Mouse (Mus musculus) myocyte (in vitro differentiated cells): ENCODE measurements around the gene Btbd10. TPM values are rescaled to one million over a fixed set of nuclear protein-coding genes. Genes with fewer than 3 reads are reported as not detected.

Source experiments
- H3K27me3 ChIP-seq: one replicate; pipeline ENCODE4 v1.6.1; 2011; ENCODE audit not compliant: control insufficient read depth, insufficient read depth, insufficient read length
- H3K36me3 ChIP-seq: one replicate; pipeline ENCODE4 v1.6.1; 2011; ENCODE audit not compliant: control insufficient read depth, insufficient read depth
- H3K4me2 ChIP-seq: one replicate; pipeline ENCODE4 v1.6.1; 2011; ENCODE audit warnings: low read depth, control low read depth
- H3K4me3 ChIP-seq: one replicate; pipeline ENCODE4 v1.5.1; 2011; ENCODE audit warnings: mild to moderate bottlenecking, control low read depth, moderate library complexity
- H3K79me2 ChIP-seq: one replicate; pipeline ENCODE4 v1.6.1; 2011; ENCODE audit not compliant: control insufficient read depth, insufficient read depth
- H3ac ChIP-seq: one replicate; pipeline ENCODE4 v1.6.1; 2011; ENCODE audit not compliant: control insufficient read depth, insufficient read length
- CEBPB ChIP-seq: IDR thresholded peaks from 2 replicates; pipeline ENCODE4 v1.6.1; 2011; ENCODE audit warnings: mild to moderate bottlenecking, moderate library complexity; ENCODE audit not compliant: poor library complexity, insufficient read depth, severe bottlenecking
- E2F4 ChIP-seq: IDR thresholded peaks from one replicate; pipeline ENCODE4 v1.6.1; 2011; ENCODE audit warnings: mild to moderate bottlenecking, control low read depth, moderate library complexity; ENCODE audit not compliant: insufficient read depth
- MAX ChIP-seq: IDR thresholded peaks from one replicate; pipeline ENCODE4 v1.6.1; 2011; ENCODE audit warnings: low read depth, mild to moderate bottlenecking, control low read depth
- MYOD1 ChIP-seq, 3 experiments: IDR thresholded peaks; one replicate each; pipeline ENCODE4 v1.6.1; 2011; ENCODE audit warnings: control low read depth in 2 of 3, low read depth in 2 of 3, mild to moderate bottlenecking in 2 of 3, moderate library complexity in 1 of 3; ENCODE audit not compliant: insufficient read length in 2 of 3, control insufficient read depth in 1 of 3
- MYOG ChIP-seq, 3 experiments: IDR thresholded peaks; one replicate each; pipeline ENCODE4 v1.6.1; 2011; ENCODE audit warnings: control low read depth in 2 of 3, low read depth in 2 of 3, mild to moderate bottlenecking in 2 of 3; ENCODE audit not compliant: insufficient read length in 2 of 3, control insufficient read depth in 1 of 3, insufficient read depth in 1 of 3
- POLR2A ChIP-seq: IDR thresholded peaks from one replicate; pipeline ENCODE4 v1.6.1; 2011; ENCODE audit warnings: low read depth, mild to moderate bottlenecking, control low read depth, moderate library complexity; ENCODE audit not compliant: insufficient read length
- POLR2AphosphoS2 ChIP-seq: IDR thresholded peaks from one replicate; pipeline ENCODE4 v1.6.1; 2011; ENCODE audit warnings: low read depth, control low read depth; ENCODE audit not compliant: insufficient read length
- REST ChIP-seq: IDR thresholded peaks from one replicate; pipeline ENCODE4 v1.6.1; 2011; ENCODE audit warnings: mild to moderate bottlenecking, control low read depth, moderate library complexity; ENCODE audit not compliant: insufficient read depth, insufficient read length
- SRF ChIP-seq: IDR thresholded peaks from one replicate; pipeline ENCODE4 v1.6.1; 2011; ENCODE audit warnings: low read depth; ENCODE audit not compliant: control insufficient read depth, insufficient read length
- TCF12 ChIP-seq: IDR thresholded peaks from one replicate; pipeline ENCODE4 v1.6.1; 2011; ENCODE audit warnings: mild to moderate bottlenecking, control low read depth; ENCODE audit not compliant: poor library complexity, insufficient read depth, severe bottlenecking
- TCF3 ChIP-seq: IDR thresholded peaks from one replicate; pipeline ENCODE4 v1.6.1; 2011; ENCODE audit warnings: low read depth, control low read depth; ENCODE audit not compliant: insufficient read length
- USF1 ChIP-seq: IDR thresholded peaks from one replicate; pipeline ENCODE4 v1.6.1; 2011; ENCODE audit warnings: low read depth, mild to moderate bottlenecking, control low read depth, moderate library complexity
- polyA plus RNA-seq: library from polyadenylated mRNA; unstranded; fragments of >200 nt; fragmentation: generic; extraction: Trizol; gene quantifications from one replicate; pipeline ENCODE4 v1.2.1, GENCODE M21; 2012; ENCODE audit warnings: missing spikeins

Btbd10 gene
- polyA plus RNA-seq, 1 experiment = 8.0 TPM

DNA sequence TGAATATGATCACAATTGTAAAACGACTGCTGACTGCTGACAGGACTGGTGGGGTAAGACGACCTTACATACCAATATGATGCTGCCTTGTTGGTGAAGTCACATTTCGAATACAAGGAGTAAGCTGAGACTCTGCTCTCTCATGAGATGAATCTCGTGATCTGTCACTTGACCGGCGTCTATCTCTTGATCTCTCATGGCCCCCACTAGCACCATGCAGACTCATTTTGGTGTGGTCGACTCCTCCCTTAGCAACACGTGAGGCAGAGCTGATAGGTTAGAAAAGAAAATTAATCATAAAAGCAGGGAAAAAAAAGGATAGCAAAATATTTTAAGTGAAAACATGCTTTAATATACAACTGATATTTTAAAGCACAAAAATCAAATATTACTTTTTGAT is 33.9 kb downstream of the Btbd10 start:
- no peak for TF ChIP-seq TCF3
- TF ChIP-seq E2F4 = no peak
- TF ChIP-seq MAX = no peak
- TF ChIP-seq POLR2A = no peak
- TF ChIP-seq CEBPB = no peak
- no peak for TF ChIP-seq MYOD1 (IDR thresholded peaks at IDR 0.05; ENCODE audit: control insufficient read depth in 1 of 3, insufficient read length in 2 of 3, low read depth in 2 of 3)
- TF ChIP-seq REST = no peak
- no peak for TF ChIP-seq SRF
- TF ChIP-seq TCF12 = no peak
- no peak for TF ChIP-seq POLR2AphosphoS2
- TF ChIP-seq MYOG (IDR thresholded peaks at IDR 0.05; ENCODE audit: control insufficient read depth in 1 of 3, insufficient read depth in 1 of 3, insufficient read length in 2 of 3, low read depth in 2 of 3) = no peak
- no peak for TF ChIP-seq USF1
- Histone ChIP-seq H3K36me3 (no peaks in the 10 kb centered on the region), H3K4me2 (no peak overlapping the region), H3K27me3 (no peaks in the 10 kb centered on the region), H3K4me3 (no peak overlapping the region), H3K79me2 (no peaks in the 10 kb centered on the region), H3ac (no peak overlapping the region)

DNA sequence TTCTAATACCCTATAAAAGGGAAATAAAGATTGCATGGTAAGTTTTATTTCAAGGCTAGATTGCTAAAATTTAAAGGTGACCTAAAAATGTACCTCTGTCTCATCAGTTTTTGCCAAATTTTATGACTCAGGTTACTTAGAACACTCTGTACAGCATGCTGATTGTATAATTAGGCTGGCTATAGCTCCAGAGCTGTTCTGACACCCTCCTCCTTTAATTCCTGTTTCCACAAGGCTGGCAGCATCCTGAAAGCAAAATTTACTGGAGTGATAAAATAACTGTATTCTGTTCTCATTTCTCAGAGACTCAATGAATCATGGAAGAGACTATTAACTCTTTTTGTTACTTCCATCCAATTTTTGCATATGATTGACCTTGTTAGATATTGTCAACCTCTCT is 35.2 kb downstream of the Btbd10 start:
- TF ChIP-seq REST (no peak), POLR2A (no peak), CEBPB (no peak), MYOD1 (IDR thresholded peaks at IDR 0.05; ENCODE audit: control insufficient read depth in 1 of 3, insufficient read length in 2 of 3, low read depth in 2 of 3) (no peak), USF1 (no peak), MAX (no peak), TCF3 (no peak), SRF (no peak), POLR2AphosphoS2 (no peak), E2F4 (no peak), TCF12 (no peak), MYOG (IDR thresholded peaks at IDR 0.05; ENCODE audit: control insufficient read depth in 1 of 3, insufficient read depth in 1 of 3, insufficient read length in 2 of 3, low read depth in 2 of 3) (no peak)
- Histone ChIP-seq H3K27me3 (no peaks in the 10 kb centered on the region), H3ac (no peak overlapping the region), H3K4me2 (no peak overlapping the region), H3K36me3 (no peaks in the 10 kb centered on the region), H3K79me2 (no peaks in the 10 kb centered on the region), H3K4me3 (no peak overlapping the region)

DNA sequence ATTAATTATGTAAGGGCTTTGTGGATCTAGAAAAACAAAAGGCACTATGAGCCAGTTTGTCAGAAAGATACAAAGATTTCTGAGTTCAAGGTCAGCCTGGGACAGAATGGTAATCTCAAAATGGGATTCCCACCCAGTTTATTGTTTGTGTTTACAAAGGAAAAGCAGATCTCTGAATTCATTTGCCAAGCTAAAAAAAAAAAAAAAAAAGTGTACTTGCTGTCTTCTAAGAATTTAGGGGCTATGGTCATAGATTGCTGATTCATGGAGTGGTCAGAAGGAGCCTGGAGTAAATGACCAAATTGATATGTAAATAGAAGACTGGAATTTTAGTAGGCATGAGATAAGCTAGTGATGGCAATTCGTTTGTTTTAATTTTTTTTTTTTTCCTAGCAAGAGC is 49.1 kb downstream of the Btbd10 start:
- Histone ChIP-seq H3K4me3 (no peak overlapping the region), H3ac (no peak overlapping the region), H3K79me2 (no peaks in the 10 kb centered on the region), H3K4me2 (no peak overlapping the region), H3K27me3 (no peaks in the 10 kb centered on the region), H3K36me3 (peaks cover 17% of the 10 kb centered on the region)
- TF ChIP-seq MYOD1 (IDR thresholded peaks at IDR 0.05; ENCODE audit: control insufficient read depth in 1 of 3, insufficient read length in 2 of 3, low read depth in 2 of 3) = no peak

DNA sequence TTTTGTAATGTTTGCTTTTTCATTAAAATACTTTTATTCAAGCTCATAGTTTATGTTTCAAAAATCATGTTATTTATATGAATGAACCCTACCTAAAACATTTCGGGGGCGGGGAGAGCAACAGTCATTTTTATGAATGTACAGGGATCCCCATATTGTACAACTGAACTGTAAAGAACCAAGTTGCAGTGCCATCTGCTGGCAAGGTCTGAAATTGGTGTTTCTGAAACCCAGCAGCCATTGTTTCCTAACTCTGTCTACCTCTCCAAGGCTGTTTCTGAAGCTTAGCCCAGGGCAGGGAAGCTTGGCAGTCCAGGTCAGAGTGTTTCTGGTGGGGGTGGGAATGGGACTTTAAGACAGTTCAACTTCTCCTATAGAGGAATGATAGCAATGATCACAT is 57.4 kb downstream of the Btbd10 start:
- H3K27me3 ChIP-seq = no peaks in the 10 kb centered on the region
- no peak overlapping the region for H3K4me2 ChIP-seq
- no peak overlapping the region for H3ac ChIP-seq
- peaks cover 28% of the 10 kb centered on the region for H3K36me3 ChIP-seq
- H3K4me3 ChIP-seq = no peak overlapping the region
- H3K79me2 ChIP-seq = no peaks in the 10 kb centered on the region
- TF ChIP-seq E2F4 = no peak
- TF ChIP-seq POLR2AphosphoS2 = no peak
- no peak for TF ChIP-seq MAX
- no peak for TF ChIP-seq MYOG (IDR thresholded peaks at IDR 0.05; ENCODE audit: control insufficient read depth in 1 of 3, insufficient read depth in 1 of 3, insufficient read length in 2 of 3, low read depth in 2 of 3)
- TF ChIP-seq POLR2A = no peak
- TF ChIP-seq SRF = no peak
- no peak for TF ChIP-seq USF1
- no peak for TF ChIP-seq TCF12
- TF ChIP-seq CEBPB = no peak
- no peak for TF ChIP-seq TCF3
- no peak for TF ChIP-seq MYOD1 (IDR thresholded peaks at IDR 0.05; ENCODE audit: control insufficient read depth in 1 of 3, insufficient read length in 2 of 3, low read depth in 2 of 3)
- no peak for TF ChIP-seq REST

DNA sequence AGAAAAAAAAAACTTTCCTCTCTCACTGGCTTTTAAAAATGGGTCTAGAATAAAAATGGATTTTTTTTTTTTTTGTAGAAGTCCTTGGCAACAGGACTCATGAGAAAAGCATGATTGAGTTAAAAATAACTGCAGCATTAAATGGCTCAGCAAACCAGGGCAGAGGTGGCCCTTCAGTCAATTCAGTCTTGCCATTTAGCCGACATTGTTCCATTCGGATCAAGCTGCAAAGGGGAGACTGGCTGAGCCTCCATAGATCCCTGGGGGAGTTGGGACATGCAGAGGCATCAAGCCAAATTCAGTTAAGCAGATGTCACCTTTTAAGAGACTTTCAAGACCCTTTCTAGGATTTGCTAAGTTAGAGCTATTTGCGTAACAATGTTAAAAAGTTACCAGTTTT is 59.1 kb downstream of the Btbd10 start:
- H3K4me2 ChIP-seq = no peak overlapping the region
- no peak overlapping the region for H3ac ChIP-seq
- H3K79me2 ChIP-seq = no peaks in the 10 kb centered on the region
- no peaks in the 10 kb centered on the region for H3K27me3 ChIP-seq
- H3K36me3 ChIP-seq = peaks cover 21% of the 10 kb centered on the region
- no peak overlapping the region for H3K4me3 ChIP-seq
- no peak for TF ChIP-seq E2F4
- TF ChIP-seq USF1 = no peak
- TF ChIP-seq POLR2A = no peak
- TF ChIP-seq TCF3 = no peak
- TF ChIP-seq CEBPB = no peak
- TF ChIP-seq MAX = no peak
- no peak for TF ChIP-seq TCF12
- TF ChIP-seq REST = no peak
- TF ChIP-seq MYOG (IDR thresholded peaks at IDR 0.05; ENCODE audit: control insufficient read depth in 1 of 3, insufficient read depth in 1 of 3, insufficient read length in 2 of 3, low read depth in 2 of 3) = no peak
- TF ChIP-seq SRF = no peak
- TF ChIP-seq MYOD1 (IDR thresholded peaks at IDR 0.05; ENCODE audit: control insufficient read depth in 1 of 3, insufficient read length in 2 of 3, low read depth in 2 of 3) = no peak
- no peak for TF ChIP-seq POLR2AphosphoS2
